Mouse (Mus musculus) midbrain, embryonic 14.5 days (tissue): ENCODE measurements around the gene Nova1. TPM values are rescaled to one million over a fixed set of nuclear protein-coding genes. Genes with fewer than 3 reads are reported as not detected.

ENCODE experiments used
- ATAC-seq: fragments of 200-750 bp; cut with Nextera tagmentation; 2 replicates; pipeline ENCODE4 v1.8.0; 2017; ENCODE audit warnings: moderate number of reproducible peaks, moderate library complexity; ENCODE audit not compliant: low FRiP score, low TSS enrichment
- DNase-seq: peaks from one replicate; pipeline ENCODE4 v3.0.0-alpha.2; 2015
- H3K27ac ChIP-seq: fragments of 300-500 bp; sonication (generic); replicated peaks from 2 replicates; pipeline ENCODE4 v1.5.1; 2014; ENCODE audit warnings: mild to moderate bottlenecking, low read depth, low read length, moderate library complexity
- H3K27me3 ChIP-seq: fragments of 300-500 bp; sonication (generic); 2 replicates; pipeline ENCODE4 v1.6.1; 2014; ENCODE audit warnings: low read length, control low read depth, mixed read lengths; ENCODE audit not compliant: control insufficient read depth, insufficient read depth
- H3K36me3 ChIP-seq: fragments of 300-500 bp; sonication (generic); 2 replicates; pipeline ENCODE4 v1.6.1; 2014; ENCODE audit warnings: low read length, control low read depth; ENCODE audit not compliant: control insufficient read depth, insufficient read depth
- H3K4me1 ChIP-seq: fragments of 300-500 bp; sonication (generic); 2 replicates; pipeline ENCODE4 v1.6.1; 2014; ENCODE audit warnings: mild to moderate bottlenecking, antibody characterized with exemption, low read length, control low read depth; ENCODE audit not compliant: control insufficient read depth, insufficient read depth
- H3K4me2 ChIP-seq: fragments of 300-500 bp; sonication (generic); 2 replicates; pipeline ENCODE4 v1.6.1; 2014; ENCODE audit warnings: mild to moderate bottlenecking, low read length, moderate library complexity
- H3K4me3 ChIP-seq: fragments of 300-500 bp; sonication (generic); replicated peaks from 2 replicates; pipeline ENCODE4 v1.5.1; 2014; ENCODE audit warnings: low read depth, low read length
- H3K9ac ChIP-seq: fragments of 300-500 bp; sonication (generic); replicated peaks from 2 replicates; pipeline ENCODE4 v1.6.1; 2014; ENCODE audit warnings: mild to moderate bottlenecking, low read length, moderate library complexity
- H3K9me3 ChIP-seq: fragments of 300-500 bp; sonication (generic); 2 replicates; pipeline ENCODE4 v1.6.1; 2016; ENCODE audit warnings: low read length, control low read depth, mixed read lengths; ENCODE audit not compliant: control insufficient read depth
- WGBS: fragments of 180-500 bp; shearing (Covaris S2); extraction: QIAGEN DNeasy Blood & Tissue Kit; methylation state at CpG from one replicate; pipeline ENCODE4 v1.1.7; 2014; 5-methylcytosine and 5-hydroxymethylcytosine counted together
- polyA plus RNA-seq: library from polyadenylated mRNA; unstranded; fragments of >200 nt; fragmentation: Nextera tagmentation; extraction: Ambion mirVana; gene quantifications from 2 replicates; pipeline ENCODE4 v1.2.1, GENCODE M21; 2014

Nova1 gene
- 147 and 148 TPM in 2 replicates for polyA plus RNA-seq

GRCm38 (mm10) chr12:46818856-46819347 is at the start of gene Nova1:
TSS of gene Nova1 (minus strand) at chr12:46818929.
- DNase-seq (no peak), ATAC-seq (peak; percentile 87)
- Histone ChIP-seq H3K9ac (peak within 1 kb of the TSS; percentile 99), H3K4me1 (no peaks in the 10 kb centered on the region; the same call in none of the 2 replicates), H3K27ac (peak within 1 kb of the TSS; percentile 100), H3K4me2 (peak within 1 kb of the TSS; percentile 73), H3K9me3 (no peaks in the 10 kb centered on the region), H3K27me3 (no peaks in the 10 kb centered on the region), H3K4me3 (peak within 1 kb of the TSS; percentile 73), H3K36me3 (no peaks in the 10 kb centered on the region)
- WGBS = 1% methylated on average over 62 of the region's 68 CpGs

GRCm38 (mm10) chr12:46819348-46820022 is 756 bp upstream of the Nova1 start:
- DNase-seq (peak; percentile 97), ATAC-seq (peak; percentile 93)
- peak overlapping the region; percentile 73 for H3K4me2 ChIP-seq
- H3K4me1 ChIP-seq = no peaks in the 10 kb centered on the region; the same call in none of the 2 replicates
- peak overlapping the region; percentile 73 for H3K4me3 ChIP-seq
- H3K36me3 ChIP-seq = no peaks in the 10 kb centered on the region
- H3K9me3 ChIP-seq = no peaks in the 10 kb centered on the region
- H3K27me3 ChIP-seq = no peaks in the 10 kb centered on the region
- WGBS = under 1% methylated on average over 56 of the region's 57 CpGs
- H3K27ac ChIP-seq = peak overlapping the region; percentile 100
- H3K9ac ChIP-seq = peak overlapping the region; percentile 99

GRCm38 (mm10) chr12:46818021-46818855 is 491 bp downstream of the Nova1 start:
- under 1% methylated on average over 59 of the region's 61 CpGs for WGBS
- Histone ChIP-seq H3K27me3 (no peaks in the 10 kb centered on the region), H3K9ac (peak overlapping the region; percentile 99), H3K9me3 (no peaks in the 10 kb centered on the region), H3K27ac (peak overlapping the region; percentile 100), H3K4me1 (no peaks in the 10 kb centered on the region; the same call in none of the 2 replicates), H3K4me3 (peak overlapping the region; percentile 73), H3K36me3 (no peaks in the 10 kb centered on the region), H3K4me2 (peak overlapping the region; percentile 73)
- ATAC-seq = peak; percentile 52
- DNase-seq = peak; percentile 81

GRCm38 (mm10) chr12:46817211-46817803 is 1.4 kb downstream of the Nova1 start:
- DNase-seq = peak; percentile 73
- Histone ChIP-seq H3K27ac (peak overlapping the region; percentile 100), H3K4me2 (peak overlapping the region; percentile 73), H3K27me3 (no peaks in the 10 kb centered on the region), H3K9ac (peak overlapping the region; percentile 99), H3K4me1 (peaks cover under 1% of the 10 kb centered on the region), H3K4me3 (peak overlapping the region; percentile 73), H3K9me3 (no peaks in the 10 kb centered on the region), H3K36me3 (no peaks in the 10 kb centered on the region)
- WGBS = 2% methylated on average over 14 of the region's 14 CpGs
- ATAC-seq = no peak

- 9% methylated on average over 3 of the region's 3 CpGs for whole genome bisulfite sequencing
- DNase-seq = peak; percentile 65
- H3K4me2 ChIP-seq = peak overlapping the region; percentile 73
These were observed 2.4 kb downstream of the Nova1 start for GRCm38 (mm10) chr12:46816291-46816690.

GRCm38 (mm10) chr12:46815697-46816096 is 3.0 kb downstream of the Nova1 start:
- peak overlapping the region; percentile 73 for H3K4me3 ChIP-seq
- H3K9ac ChIP-seq = peak overlapping the region; percentile 99
- H3K27me3 ChIP-seq = no peaks in the 10 kb centered on the region
- no peaks in the 10 kb centered on the region for H3K9me3 ChIP-seq
- WGBS = 23% methylated on average over 5 of the region's 5 CpGs
- DNase-seq (peak; percentile 59), ATAC-seq (no peak)
- H3K4me2 ChIP-seq = peak overlapping the region; percentile 73
- H3K4me1 ChIP-seq = peaks cover 3% of the 10 kb centered on the region
- no peaks in the 10 kb centered on the region for H3K36me3 ChIP-seq
- H3K27ac ChIP-seq = peak overlapping the region; percentile 100

More at GRCm38 (mm10) chr12:46816291-46816690, 2.4 kb downstream of the Nova1 start:
- Histone ChIP-seq H3K36me3 (no peaks in the 10 kb centered on the region), H3K27me3 (no peaks in the 10 kb centered on the region), H3K9me3 (no peaks in the 10 kb centered on the region), H3K9ac (peak overlapping the region; percentile 99), H3K4me1 (peaks cover 3% of the 10 kb centered on the region), H3K4me3 (peak overlapping the region; percentile 73), H3K27ac (peak overlapping the region; percentile 100)
- ATAC-seq = no peak

- WGBS = 59% methylated on average over 4 of the region's 4 CpGs
- ATAC-seq (no peak), DNase-seq (peak; percentile 56)
- Histone ChIP-seq H3K4me3 (peak overlapping the region; percentile 73), H3K4me1 (peaks cover 5% of the 10 kb centered on the region; the same call in 1 of the 2 replicates), H3K27ac (peak overlapping the region; percentile 68), H3K27me3 (no peaks in the 10 kb centered on the region), H3K4me2 (peak overlapping the region; percentile 73), H3K36me3 (0 out of 2 replicates have a peak, but pooled peaks cover 4% of the 10 kb centered on the region), H3K9me3 (no peaks in the 10 kb centered on the region), H3K9ac (peak overlapping the region; percentile 99)
These were observed 3.9 kb downstream of the Nova1 start for GRCm38 (mm10) chr12:46814820-46815219.

- Histone ChIP-seq H3K4me1 (peaks cover under 1% of the 10 kb centered on the region; the same call in 1 of the 2 replicates), H3K4me2 (no peak overlapping the region), H3K27ac (no peak overlapping the region), H3K36me3 (no peaks in the 10 kb centered on the region), H3K9me3 (no peaks in the 10 kb centered on the region), H3K27me3 (no peaks in the 10 kb centered on the region), H3K9ac (no peak overlapping the region), H3K4me3 (no peak overlapping the region)
- ATAC-seq = no peak
- 73% methylated on average over 1 of the region's 1 CpGs for WGBS
- no peak for DNase-seq
These were observed 17.4 kb downstream of the Nova1 start for GRCm38 (mm10) chr12:46801311-46801710.
